Mouse (Mus musculus) limb, embryonic 11.5 days (tissue): ENCODE measurements around the gene Senp6. TPM values are rescaled to one million over a fixed set of nuclear protein-coding genes. Genes with fewer than 3 reads are reported as not detected.

Source experiments
- polyA plus RNA-seq: library from polyadenylated mRNA; unstranded; fragments of >200 nt; fragmentation: Nextera tagmentation; extraction: Ambion mirVana; gene quantifications from 2 replicates; pipeline ENCODE4 v1.2.1, GENCODE M21; 2014

Gene Senp6
- polyA plus RNA-seq, 1 experiment from 2014 or later = 67.1 TPM

Other genes starting within 250 kb of the Senp6 start
- gene Filip1, start 54.1 kb upstream of the Senp6 start, polyA plus RNA-seq = 1.2 and 1.5 TPM in 2 replicates
- gene Myo6, start 98.1 kb downstream of the Senp6 start, polyA plus RNA-seq = 7.4 and 8.3 TPM in 2 replicates